In the genomic region with DNA sequence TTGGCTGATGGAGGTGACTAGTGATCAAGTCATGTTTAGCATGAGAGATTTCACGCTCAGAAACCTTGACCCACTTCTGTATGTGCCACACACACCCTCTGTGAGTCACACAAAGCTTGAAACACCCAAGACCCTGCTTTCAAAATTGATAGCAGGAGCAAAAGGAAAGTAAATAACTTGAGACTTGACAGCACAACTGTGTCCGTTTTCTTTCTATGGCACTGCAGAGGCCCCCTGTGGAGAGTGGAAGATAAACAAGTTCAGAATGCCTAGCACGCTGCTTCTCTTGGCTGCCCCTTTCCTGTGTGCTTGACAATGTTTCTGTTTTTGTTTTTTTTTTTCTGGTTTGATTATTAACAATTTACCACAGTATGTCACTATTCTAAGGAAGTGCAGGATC, we compare ENCODE assay signal across 10 mouse cellular contexts. TPM values are rescaled to one million over a fixed set of nuclear protein-coding genes. Genes with fewer than 3 reads are reported as not detected.
DNase-seq lines count a peak whose midpoint lies in the region; ATAC-seq and TF ChIP-seq lines count a peak whose summit lies in the region.
"Had no signal": no experiment of that assay in that cellular context is flagged by ENCODE, and none has a peak within 500 bp of the region (broad histone marks: within the 10 kb centered on the region; RNA-seq: fewer than 3 reads in every experiment).

No protein-coding gene starts in this region.

- WGBS in heart, postnatal 0 days: 39% methylated on average over 3 of the region's 3 CpGs
- 53% methylated on average over 3 of the region's 3 CpGs for WGBS in forebrain, embryonic 13.5 days

- H3K9ac ChIP-seq in heart, postnatal 0 days (replicated peaks; ENCODE audit: low read depth, low read length): no peak overlapping the region
- no peak overlapping the region for H3K9ac ChIP-seq in forebrain, embryonic 13.5 days

- 0 out of 2 replicates have a peak overlapping the region, but pooled peaks have one; percentile 8 for H3K27ac ChIP-seq in heart, postnatal 0 days (ENCODE audit: low read depth)
- peak overlapping the region; percentile 36; the same call in 1 of the 2 replicates for H3K27ac ChIP-seq in embryonic fibroblast, embryonic 13.5 days (ENCODE audit: insufficient read depth, low read length)
- H3K27ac ChIP-seq in forebrain, embryonic 13.5 days: no peak overlapping the region

- TF ChIP-seq EP300 in heart, postnatal 0 days (IDR thresholded peaks at IDR 0.05; ENCODE audit: low read depth): no peak

- ATAC-seq in heart, postnatal 0 days (ENCODE audit: insufficient read depth, low read depth): no peak
- ATAC-seq in megakaryocyte, adult 5-6 weeks (ENCODE audit: poor library complexity, severe bottlenecking): peak; percentile 20; the same call in 1 of the 2 replicates
- ATAC-seq in forebrain, embryonic 13.5 days: no peak

- TF ChIP-seq CTCF in heart, postnatal 0 days (IDR thresholded peaks at IDR 0.05; ENCODE audit: low read depth): peak; percentile 32; the same call in 1 of the 2 replicates
- TF ChIP-seq CTCF in embryonic fibroblast, embryonic 13.5 days (IDR thresholded peaks at IDR 0.05; ENCODE audit: borderline replicate concordance, insufficient read depth, low read length): no peak

- no peaks in the 10 kb centered on the region for H3K36me3 ChIP-seq in heart, postnatal 0 days (replicated peaks; ENCODE audit: control insufficient read depth, insufficient read depth, low read length)
- no peaks in the 10 kb centered on the region for H3K36me3 ChIP-seq in forebrain, embryonic 13.5 days (ENCODE audit: poor library complexity, severe bottlenecking)

- H3K27me3 ChIP-seq in heart, postnatal 0 days (ENCODE audit: control insufficient read depth, insufficient read depth, low read length): no peaks in the 10 kb centered on the region
- H3K27me3 ChIP-seq in forebrain, embryonic 13.5 days: no peaks in the 10 kb centered on the region

- TF ChIP-seq POLR2A in embryonic fibroblast, embryonic 13.5 days (IDR thresholded peaks at IDR 0.05; ENCODE audit: low read depth, low read length): no peak

- no peaks in the 10 kb centered on the region for H3K9me3 ChIP-seq in heart, postnatal 0 days (replicated peaks; ENCODE audit: control insufficient read depth, low read length)
- no peaks in the 10 kb centered on the region for H3K9me3 ChIP-seq in forebrain, embryonic 13.5 days (replicated peaks)

- H3K4me2 ChIP-seq in heart, postnatal 0 days (ENCODE audit: low read depth, low read length): no peak overlapping the region
- H3K4me2 ChIP-seq in forebrain, embryonic 13.5 days: no peak overlapping the region

- DNase-seq in heart, postnatal 0 days (ENCODE audit: low spot score): no peak
- no peak for DNase-seq in heart, adult 8-10 months (ENCODE audit: low spot score)
- DNase-seq in B cell, adult 2 months: peak; percentile 46 to 57
- DNase-seq in ovary, postnatal 14 days (ENCODE audit: low spot score): no peak
- DNase-seq in left cerebral cortex, adult 9 months (ENCODE audit: low spot score in 2 of 2): no peak

- no peak overlapping the region for H3K4me3 ChIP-seq in heart, postnatal 0 days (ENCODE audit: low read depth, low read length)
- no peak overlapping the region for H3K4me3 ChIP-seq in embryonic fibroblast, embryonic 13.5 days (ENCODE audit: insufficient read depth, low read length)
- no peak overlapping the region for H3K4me3 ChIP-seq in forebrain, embryonic 13.5 days

- peaks cover 7% of the 10 kb centered on the region; the same call in 1 of the 2 replicates for H3K4me1 ChIP-seq in heart, postnatal 0 days (ENCODE audit: control insufficient read depth, insufficient read depth)
- H3K4me1 ChIP-seq in embryonic fibroblast, embryonic 13.5 days (ENCODE audit: control insufficient read depth, insufficient read depth, low read length): peaks cover 11% of the 10 kb centered on the region
- H3K4me1 ChIP-seq in forebrain, embryonic 13.5 days: peaks cover 5% of the 10 kb centered on the region; the same call in 1 of the 2 replicates

RNA-seq across cellular contexts. Expression of a gene that starts 8.5 kb away (rescaled TPM):
- total RNA-seq in heart, postnatal 0 days (2014; rRNA removed; ENCODE audit: low replicate concordance): 2.0 and 2.1 TPM in 2 replicates
- polyA plus RNA-seq in heart, postnatal 0 days (2015; fragmentation: Nextera tagmentation; extraction: Ambion mirVana): 1.4 and 1.8 TPM in 2 replicates
- total RNA-seq in heart, adult 8-10 months (2022): 1 to 10 TPM; 2.2 to 3.0 (median 2.7) TPM
- 4.8 and 7.6 TPM in 2 replicates for polyA plus RNA-seq in embryonic fibroblast, embryonic 13.5 days (2011; ENCODE audit: insufficient read length, low read depth, missing spikeins)
- 92.4 and 108 TPM in 2 replicates for total RNA-seq in megakaryocyte, adult 5-6 weeks (2015)
- total RNA-seq in megakaryocyte, adult 5-6 weeks (2017): 39.4 and 46.3 TPM in 2 replicates
- polyA plus RNA-seq in forebrain, embryonic 13.5 days (2015; fragmentation: Nextera tagmentation; extraction: Ambion mirVana): 0.27 and 0.47 TPM in 2 replicates

RNA-seq across cellular contexts. Expression of a gene that starts 20.9 kb away (rescaled TPM):
- 0.08 TPM in 1 of 2 replicates, not detected in the other for total RNA-seq in heart, postnatal 0 days (2014; rRNA removed; ENCODE audit: low replicate concordance)
- 0.36 and 0.54 TPM in 2 replicates for polyA plus RNA-seq in heart, postnatal 0 days (2015; fragmentation: Nextera tagmentation; extraction: Ambion mirVana)
- 1 to 10 TPM; 2.1 to 3.9 (median 3.1) TPM for total RNA-seq in heart, adult 8-10 months (2022)
- 6.4 and 6.5 TPM in 2 replicates for polyA plus RNA-seq in embryonic fibroblast, embryonic 13.5 days (2011; ENCODE audit: insufficient read length, low read depth, missing spikeins)
- total RNA-seq in megakaryocyte, adult 5-6 weeks (2015): 12.4 and 17.6 TPM in 2 replicates
- total RNA-seq in megakaryocyte, adult 5-6 weeks (2017): 30.2 and 39.3 TPM in 2 replicates
- polyA plus RNA-seq in forebrain, embryonic 13.5 days (2015; fragmentation: Nextera tagmentation; extraction: Ambion mirVana): not detected in 2 replicates
- polyA plus RNA-seq: limb, embryonic 11.5 days had no signal

RNA-seq across cellular contexts. Expression of a gene that starts 29.8 kb away (rescaled TPM):
- 20.3 TPM in 1 of 2 replicates, not detected in the other for total RNA-seq in heart, postnatal 0 days (2014; rRNA removed; ENCODE audit: low replicate concordance)
- 0.45 and 0.59 TPM in 2 replicates for polyA plus RNA-seq in heart, postnatal 0 days (2015; fragmentation: Nextera tagmentation; extraction: Ambion mirVana)
- 1 to 10 TPM in 3 of 4 experiments, under 1 TPM in 1; 0.72 to 1.3 (median 1.1) TPM for total RNA-seq in heart, adult 8-10 months (2022)
- polyA plus RNA-seq in embryonic fibroblast, embryonic 13.5 days (2011; ENCODE audit: insufficient read length, low read depth, missing spikeins): not detected in 2 replicates
- not detected in 2 replicates for total RNA-seq in megakaryocyte, adult 5-6 weeks (2015)
- total RNA-seq in megakaryocyte, adult 5-6 weeks (2017): not detected in 2 replicates
- polyA plus RNA-seq in forebrain, embryonic 13.5 days (2015; fragmentation: Nextera tagmentation; extraction: Ambion mirVana): not detected in 2 replicates
- polyA plus RNA-seq: limb, embryonic 11.5 days had no signal

RNA-seq across cellular contexts. Expression of a gene that starts 33.8 kb away (rescaled TPM):
- 2.7 and 8.2 TPM in 2 replicates for total RNA-seq in heart, postnatal 0 days (2014; rRNA removed; ENCODE audit: low replicate concordance)
- polyA plus RNA-seq in heart, postnatal 0 days (2015; fragmentation: Nextera tagmentation; extraction: Ambion mirVana): 1.1 and 1.2 TPM in 2 replicates
- total RNA-seq in heart, adult 8-10 months (2022): 1 to 10 TPM; 4.7 to 6.0 (median 5.6) TPM
- polyA plus RNA-seq in embryonic fibroblast, embryonic 13.5 days (2011; ENCODE audit: insufficient read length, low read depth, missing spikeins): 2.4 and 6.0 TPM in 2 replicates
- total RNA-seq in megakaryocyte, adult 5-6 weeks (2015): 180 and 184 TPM in 2 replicates
- 161 and 172 TPM in 2 replicates for total RNA-seq in megakaryocyte, adult 5-6 weeks (2017)
- polyA plus RNA-seq in forebrain, embryonic 13.5 days (2015; fragmentation: Nextera tagmentation; extraction: Ambion mirVana): 0.13 and 0.21 TPM in 2 replicates

RNA-seq across cellular contexts. Expression of a gene that starts 57.2 kb away (rescaled TPM):
- total RNA-seq in heart, postnatal 0 days (2014; rRNA removed; ENCODE audit: low replicate concordance): not detected in 2 replicates
- not detected in 2 replicates for polyA plus RNA-seq in heart, postnatal 0 days (2015; fragmentation: Nextera tagmentation; extraction: Ambion mirVana)
- total RNA-seq in heart, adult 8-10 months (2022): not detected
- polyA plus RNA-seq in embryonic fibroblast, embryonic 13.5 days (2011; ENCODE audit: insufficient read length, low read depth, missing spikeins): not detected in 2 replicates
- total RNA-seq in megakaryocyte, adult 5-6 weeks (2015): not detected in 2 replicates
- total RNA-seq in megakaryocyte, adult 5-6 weeks (2017): not detected in 2 replicates
- polyA plus RNA-seq in forebrain, embryonic 13.5 days (2015; fragmentation: Nextera tagmentation; extraction: Ambion mirVana): not detected in 2 replicates
- total RNA-seq: heart, adult 18-20 months had no signal
- polyA plus RNA-seq: limb, embryonic 11.5 days had no signal

Comparison
In these comparisons a context has a peak if more than half of its experiments do, and no peak if none do; other contexts are left out.
1. DNase-seq: peak in B cell, adult 2 months (2 of 2); none in heart, postnatal 0 days (single experiment), heart, adult 8-10 months (single experiment), ovary, postnatal 14 days (single experiment) and left cerebral cortex, adult 9 months (0 of 2).
2. RNA of a gene that starts 8.5 kb away (total RNA-seq): 39.4 to 108 TPM in megakaryocyte, adult 5-6 weeks; 2.2 to 3.0 TPM in heart, adult 8-10 months and 2.0 to 2.1 TPM in heart, postnatal 0 days; every median in the first group is over 10 times any median in the second.